16 mouse cellular contexts compared by ENCODE assay signal in genomic region chr16:22716306-22716830, GRCm38 (mm10).
"Had no signal": no experiment of that assay in that cellular context is flagged by ENCODE, and none has a peak within 500 bp of the region (broad histone marks: within the 10 kb centered on the region; RNA-seq: fewer than 3 reads in every experiment).

No protein-coding gene starts in this region.

- H3K9me3 ChIP-seq: neural tube, embryonic 13.5 days; neural tube, embryonic 15.5 days; stomach, embryonic 15.5 days had no signal

- H3K9ac ChIP-seq: neural tube, embryonic 13.5 days; neural tube, embryonic 15.5 days; stomach, embryonic 15.5 days had no signal

- H3K36me3 ChIP-seq: neural tube, embryonic 13.5 days; neural tube, embryonic 15.5 days; stomach, embryonic 15.5 days had no signal

- H3K4me3 ChIP-seq: neural tube, embryonic 13.5 days; neural tube, embryonic 15.5 days; stomach, embryonic 15.5 days had no signal

- DNase-seq: retina, postnatal 1 day; right cerebral cortex, adult 18-20 months; right cerebral cortex, postnatal 14 days; right cerebral cortex, postnatal 25 days; right cerebral cortex, postnatal 4 days; spleen, adult 18-20 months; thymus, adult 18-20 months; thymus, adult 2 months; thymus, postnatal 14 days; thymus, postnatal 25 days; thymus, postnatal 36 days; thymus, postnatal 4 days had no signal

- H3K4me2 ChIP-seq: neural tube, embryonic 13.5 days; neural tube, embryonic 15.5 days; stomach, embryonic 15.5 days had no signal

- H3K27ac ChIP-seq: neural tube, embryonic 13.5 days; neural tube, embryonic 15.5 days; stomach, embryonic 15.5 days; stomach, postnatal 0 days had no signal

- H3K4me1 ChIP-seq: neural tube, embryonic 13.5 days; neural tube, embryonic 15.5 days; stomach, embryonic 15.5 days had no signal

- H3K27me3 ChIP-seq: neural tube, embryonic 13.5 days; neural tube, embryonic 15.5 days; stomach, embryonic 15.5 days had no signal
